In the genomic region with DNA sequence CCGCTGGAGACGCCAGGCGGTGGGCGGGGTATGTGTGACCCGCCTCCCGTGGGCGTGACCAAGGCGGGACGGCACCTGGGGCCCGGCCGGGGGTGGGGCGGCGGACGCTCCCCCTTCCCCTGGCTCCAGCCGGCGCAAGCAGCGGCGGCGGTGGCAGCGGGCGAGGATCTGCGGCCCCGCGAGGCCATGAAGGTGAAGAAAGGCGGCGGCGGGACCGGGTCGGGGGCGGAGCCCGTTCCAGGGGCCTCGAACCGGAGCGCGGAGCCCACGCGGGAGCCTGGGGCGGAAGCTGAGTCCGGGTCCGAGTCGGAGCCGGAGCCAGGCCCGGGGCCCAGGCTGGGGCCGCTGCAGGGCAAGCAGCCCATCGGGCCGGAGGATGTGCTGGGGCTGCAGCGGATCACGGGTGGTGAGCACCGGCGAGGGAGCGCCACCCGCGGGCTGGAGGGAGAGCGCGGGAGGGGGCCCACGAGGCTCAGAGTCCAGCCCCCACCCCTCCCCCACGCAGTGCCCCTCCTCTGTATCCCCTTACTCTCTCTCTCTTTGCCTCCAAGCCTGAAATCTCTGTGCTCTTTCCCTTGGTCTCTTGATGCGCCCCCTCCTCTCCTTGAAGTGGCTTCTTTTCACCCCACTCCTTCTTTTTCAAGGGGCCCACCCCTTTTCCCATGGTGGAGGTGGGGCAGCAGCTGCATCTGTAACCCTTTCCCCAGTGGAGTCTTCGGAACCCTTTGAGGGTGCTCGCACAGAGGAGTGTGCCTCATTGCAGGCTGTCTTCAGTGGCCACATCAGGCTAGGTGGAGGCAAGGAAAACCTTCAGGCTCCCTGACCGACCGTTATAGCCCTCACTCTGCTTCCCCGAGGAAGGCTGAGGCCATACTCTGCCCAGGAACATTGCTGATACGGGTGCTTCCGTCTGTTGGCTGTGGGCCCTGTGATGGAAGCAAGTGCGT, we compare ENCODE assay signal across 8 mouse cellular contexts. TPM values are rescaled to one million over a fixed set of nuclear protein-coding genes. Genes with fewer than 3 reads are reported as not detected.
DNase-seq lines count a peak whose midpoint lies in the region; ATAC-seq and TF ChIP-seq lines count a peak whose summit lies in the region.

TSS of gene Unc119 (plus strand) at position 102 of the 947 bp plus-strand sequence.

- no peaks in the 10 kb centered on the region for H3K9me3 ChIP-seq in hindbrain, embryonic 16.5 days (ENCODE audit: control insufficient read depth, low read length)

- peak; percentile 77 to 87 for DNase-seq in cerebellum, postnatal 25 days
- DNase-seq in gastrocnemius, adult 8-10 months (ENCODE audit: low spot score in 2 of 2) = peak; percentile 54 to 62
- peak; percentile 73 to 77 for DNase-seq in left cerebral cortex, adult 2 months (ENCODE audit: extremely low spot score in 1 of 2, low spot score in 2 of 2)
- peak; percentile 70 for DNase-seq in retina, postnatal 7 days (ENCODE audit: low read depth, low spot score)
- peak; percentile 82 for DNase-seq in urinary bladder, postnatal 14 days (ENCODE audit: low spot score)

- H3K36me3 ChIP-seq in hindbrain, embryonic 16.5 days (ENCODE audit: control insufficient read depth, insufficient read depth, low read length) = peaks cover 20% of the 10 kb centered on the region
- peaks cover 24% of the 10 kb centered on the region; the same call in 1 of the 2 replicates for H3K36me3 ChIP-seq in macrophage (ENCODE audit: inconsistent target)

- H3K4me1 ChIP-seq in hindbrain, embryonic 16.5 days (ENCODE audit: control insufficient read depth, insufficient read depth, low read depth, low read length) = peaks cover 30% of the 10 kb centered on the region

- H3K27ac ChIP-seq in hindbrain, embryonic 16.5 days (ENCODE audit: low read depth, low read length) = peak within 1 kb of the TSS; percentile 90
- peak within 1 kb of the TSS; percentile 81 for H3K27ac ChIP-seq in left cerebral cortex, adult 2 months
- H3K27ac ChIP-seq in macrophage = peak within 1 kb of the TSS; percentile 93

- H3K9ac ChIP-seq in hindbrain, embryonic 16.5 days (ENCODE audit: low read depth, low read length) = peak within 1 kb of the TSS; percentile 99

- WGBS in hindbrain, embryonic 16.5 days = under 1% methylated on average over 45 of the region's 66 CpGs
- 3% methylated on average over 58 of the region's 66 CpGs for WGBS in macrophage (ENCODE audit: missing documents)

- no peak for TF ChIP-seq CTCF in left cerebral cortex, adult 2 months (IDR thresholded peaks at IDR 0.05)

- H3K79me2 ChIP-seq in macrophage (ENCODE audit: inconsistent target) = peaks cover 5% of the 10 kb centered on the region

- H3K4me3 ChIP-seq in hindbrain, embryonic 16.5 days (ENCODE audit: low read length) = peak within 1 kb of the TSS; percentile 96
- H3K4me3 ChIP-seq in left cerebral cortex, adult 2 months = peak within 1 kb of the TSS; percentile 91
- H3K4me3 ChIP-seq in macrophage (ENCODE audit: inconsistent target) = peak within 1 kb of the TSS; percentile 61

- peak within 1 kb of the TSS; percentile 78 for H3K4me2 ChIP-seq in hindbrain, embryonic 16.5 days (ENCODE audit: low read length)

- H3K27me3 ChIP-seq in hindbrain, embryonic 16.5 days (replicated peaks; ENCODE audit: control insufficient read depth, insufficient read depth, low read length) = no peaks in the 10 kb centered on the region

- ATAC-seq in activated CD4-positive, CD25-positive, alpha-beta regulatory T cell, adult 4 months = peak; percentile 34
- ATAC-seq in hindbrain, embryonic 16.5 days = peak; percentile 86

- intact Hi-C loops in left cerebral cortex, adult 2 months (cut with DNase I) = no loop called here

RNA-seq across cellular contexts. Expression of gene Unc119, which starts in this region (rescaled TPM):
- 10 to 100 TPM; 17.0 to 17.6 TPM for polyA plus RNA-seq in activated CD4-positive, CD25-positive, alpha-beta regulatory T cell, adult 4 months (2017; shearing (Covaris generic))
- total RNA-seq in gastrocnemius, adult 8-10 months (2022) = 10 to 100 TPM in 1 of 4 experiments, 1 to 10 TPM in 3; 5.3 to 14.9 (median 8.4) TPM
- 86.5 and 91.1 TPM in 2 replicates for polyA plus RNA-seq in hindbrain, embryonic 16.5 days (2015; fragmentation: Nextera tagmentation; extraction: Ambion mirVana)
- total RNA-seq in left cerebral cortex, adult 2 months (2021) = 10 to 100 TPM; 29.1 to 32.2 TPM
- total RNA-seq in macrophage (2018; cell fraction: chromatin; rRNA removed) = 10 to 100 TPM in 14 of 26 experiments, 1 to 10 TPM in 12; 1.3 to 27.1 (median 10.6) TPM
- 10 to 100 TPM; 16.6 to 35.4 (median 28.4) TPM for total RNA-seq in macrophage (2018; cell fraction: cytosol; rRNA removed)
- 10 to 100 TPM in 13 of 26 experiments, 1 to 10 TPM in 13; 6.1 to 44.2 (median 10.0) TPM for total RNA-seq in macrophage (2018; cell fraction: nucleus; rRNA removed)
- 21.6 to 57.5 TPM (median 31.3 TPM) in 3 replicates for polyA plus RNA-seq in macrophage (2018)

Comparison
In these comparisons a context has a peak if more than half of its experiments do, and no peak if none do; other contexts are left out.
1. Peak in every context shown above with its lines: DNase-seq, ATAC-seq, H3K4me3 ChIP-seq and H3K27ac ChIP-seq.